Mouse (Mus musculus) stomach, embryonic 16.5 days (tissue): Measurements from ENCODE around the gene Gad2. TPM values are rescaled to one million over a fixed set of nuclear protein-coding genes. Genes with fewer than 3 reads are reported as not detected.
A peak's percentile ranks its signal among the peaks of the same experiment; 100 is the strongest.

Experiments
- ATAC-seq: fragments of 200-750 bp; cut with Nextera tagmentation; 2 replicates; pipeline ENCODE4 v1.8.0; 2017; ENCODE audit warnings: moderate number of reproducible peaks, moderate TSS enrichment; ENCODE audit not compliant: insufficient read depth, low FRiP score
- H3K27ac ChIP-seq: fragments of 300-500 bp; sonication (generic); 2 replicates; pipeline ENCODE4 v1.5.1; 2014; ENCODE audit warnings: low read length
- H3K27me3 ChIP-seq: fragments of 300-500 bp; sonication (generic); 2 replicates; pipeline ENCODE4 v1.6.1; 2014; ENCODE audit warnings: low read length, control low read depth, mixed read lengths; ENCODE audit not compliant: control insufficient read depth, insufficient read depth
- H3K36me3 ChIP-seq: fragments of 300-500 bp; sonication (generic); 2 replicates; pipeline ENCODE4 v1.6.1; 2014; ENCODE audit warnings: low read length; ENCODE audit not compliant: control insufficient read depth, insufficient read depth
- H3K4me1 ChIP-seq: fragments of 300-500 bp; sonication (generic); 2 replicates; pipeline ENCODE4 v1.6.1; 2014; ENCODE audit warnings: low read length, control low read depth, mixed read lengths; ENCODE audit not compliant: control insufficient read depth, insufficient read depth
- H3K4me2 ChIP-seq: fragments of 300-500 bp; sonication (generic); 2 replicates; pipeline ENCODE4 v1.6.1; 2014; ENCODE audit warnings: low read depth, low read length, mixed read lengths
- H3K4me3 ChIP-seq: fragments of 300-500 bp; sonication (generic); replicated peaks from 2 replicates; pipeline ENCODE4 v1.5.1; 2014; ENCODE audit warnings: mild to moderate bottlenecking, low read length
- H3K9ac ChIP-seq: fragments of 300-500 bp; sonication (generic); 2 replicates; pipeline ENCODE4 v1.6.1; 2014; ENCODE audit warnings: low read length
- H3K9me3 ChIP-seq: fragments of 300-500 bp; sonication (generic); replicated peaks from 2 replicates; pipeline ENCODE4 v1.6.1; 2016; ENCODE audit warnings: low read length, control low read depth; ENCODE audit not compliant: control insufficient read depth
- WGBS: fragments of 180-500 bp; shearing (Covaris S2); extraction: QIAGEN DNeasy Blood & Tissue Kit; methylation state at CpG from one replicate; pipeline ENCODE4 v1.1.7; 2014; 5-methylcytosine and 5-hydroxymethylcytosine counted together
- polyA plus RNA-seq: library from polyadenylated mRNA; unstranded; fragments of >200 nt; fragmentation: Nextera tagmentation; extraction: Ambion mirVana; gene quantifications from 2 replicates; pipeline ENCODE4 v1.2.1, GENCODE M21; 2015

Gene Gad2
- polyA plus RNA-seq, 1 experiment from 2014 or later: 0.06 TPM

- H3K27ac ChIP-seq: no peak overlapping the region
- WGBS: 30% methylated on average over 5 of the region's 5 CpGs
- peaks cover 46% of the 10 kb centered on the region for H3K27me3 ChIP-seq
- H3K36me3 ChIP-seq: no peaks in the 10 kb centered on the region
- no peak overlapping the region for H3K4me2 ChIP-seq
- no peak overlapping the region for H3K4me3 ChIP-seq
- H3K9me3 ChIP-seq: no peaks in the 10 kb centered on the region
- ATAC-seq: no peak
- peaks cover 7% of the 10 kb centered on the region; the same call in 1 of the 2 replicates for H3K4me1 ChIP-seq
- H3K9ac ChIP-seq: no peak overlapping the region
Measured at GRCm38 (mm10) chr2:22627819-22628432, 5.9 kb downstream of the Gad2 start.

GRCm38 (mm10) chr2:22634766-22635165, 12.8 kb downstream of the Gad2 start:
- Histone ChIP-seq H3K27me3 (no peaks in the 10 kb centered on the region), H3K4me2 (no peak overlapping the region), H3K9me3 (no peaks in the 10 kb centered on the region), H3K4me3 (no peak overlapping the region), H3K4me1 (no peaks in the 10 kb centered on the region), H3K36me3 (no peaks in the 10 kb centered on the region), H3K27ac (no peak overlapping the region), H3K9ac (no peak overlapping the region)
- 34% methylated on average over 8 of the region's 8 CpGs for WGBS
- no peak for ATAC-seq

GRCm38 (mm10) chr2:22646134-22646533, 24.1 kb downstream of the Gad2 start:
- H3K27ac ChIP-seq: no peak overlapping the region
- no peaks in the 10 kb centered on the region for H3K36me3 ChIP-seq
- H3K4me3 ChIP-seq: no peak overlapping the region
- H3K4me1 ChIP-seq: no peaks in the 10 kb centered on the region
- no peak for ATAC-seq
- H3K9ac ChIP-seq: no peak overlapping the region
- H3K9me3 ChIP-seq: no peaks in the 10 kb centered on the region
- no peak overlapping the region for H3K4me2 ChIP-seq
- no peaks in the 10 kb centered on the region for H3K27me3 ChIP-seq
- 36% methylated on average over 1 of the region's 1 CpGs for WGBS

- no peak for ATAC-seq
- WGBS: 69% methylated on average over 1 of the region's 1 CpGs
Measured at GRCm38 (mm10) chr2:22648394-22648793, 26.4 kb downstream of the Gad2 start.

GRCm38 (mm10) chr2:22651826-22652225, 29.8 kb downstream of the Gad2 start:
- ATAC-seq: no peak
- Histone ChIP-seq H3K27me3 (no peaks in the 10 kb centered on the region), H3K4me1 (no peaks in the 10 kb centered on the region), H3K4me3 (no peak overlapping the region), H3K4me2 (no peak overlapping the region), H3K9ac (no peak overlapping the region), H3K27ac (no peak overlapping the region), H3K9me3 (no peaks in the 10 kb centered on the region), H3K36me3 (no peaks in the 10 kb centered on the region)
- WGBS: 79% methylated on average over 4 of the region's 4 CpGs

More at GRCm38 (mm10) chr2:22648394-22648793, 26.4 kb downstream of the Gad2 start:
- Histone ChIP-seq H3K27me3 (no peaks in the 10 kb centered on the region), H3K9me3 (no peaks in the 10 kb centered on the region), H3K4me2 (no peak overlapping the region), H3K36me3 (no peaks in the 10 kb centered on the region), H3K4me1 (no peaks in the 10 kb centered on the region), H3K4me3 (no peak overlapping the region), H3K27ac (no peak overlapping the region), H3K9ac (no peak overlapping the region)

GRCm38 (mm10) chr2:22663731-22664130, 41.7 kb downstream of the Gad2 start:
- 71% methylated on average over 1 of the region's 1 CpGs for WGBS
- Histone ChIP-seq H3K27me3 (no peaks in the 10 kb centered on the region), H3K36me3 (no peaks in the 10 kb centered on the region), H3K27ac (no peak overlapping the region), H3K4me2 (no peak overlapping the region), H3K9me3 (no peaks in the 10 kb centered on the region), H3K4me1 (no peaks in the 10 kb centered on the region), H3K9ac (no peak overlapping the region), H3K4me3 (no peak overlapping the region)
- ATAC-seq: no peak

GRCm38 (mm10) chr2:22670415-22670814, 48.4 kb downstream of the Gad2 start:
- no peaks in the 10 kb centered on the region for H3K9me3 ChIP-seq
- no peak; the same call in 1 of the 2 replicates for ATAC-seq
- no peak overlapping the region for H3K4me3 ChIP-seq
- no peaks in the 10 kb centered on the region for H3K36me3 ChIP-seq
- H3K27me3 ChIP-seq: no peaks in the 10 kb centered on the region
- 78% methylated on average over 2 of the region's 2 CpGs for WGBS
- no peaks in the 10 kb centered on the region for H3K4me1 ChIP-seq
- H3K27ac ChIP-seq: no peak overlapping the region
- H3K4me2 ChIP-seq: no peak overlapping the region
- H3K9ac ChIP-seq: no peak overlapping the region

GRCm38 (mm10) chr2:22671348-22671747, 49.3 kb downstream of the Gad2 start:
- no peaks in the 10 kb centered on the region for H3K4me1 ChIP-seq
- no peak overlapping the region for H3K4me2 ChIP-seq
- WGBS: 36% methylated on average over 1 of the region's 1 CpGs
- no peaks in the 10 kb centered on the region for H3K9me3 ChIP-seq
- ATAC-seq: no peak
- no peak overlapping the region for H3K9ac ChIP-seq
- no peaks in the 10 kb centered on the region for H3K27me3 ChIP-seq
- H3K27ac ChIP-seq: no peak overlapping the region
- no peak overlapping the region for H3K4me3 ChIP-seq
- H3K36me3 ChIP-seq: no peaks in the 10 kb centered on the region

- peak; percentile 90 for ATAC-seq
Measured at GRCm38 (mm10) chr2:22677066-22677465, 55.1 kb downstream of the Gad2 start.

More at GRCm38 (mm10) chr2:22677066-22677465, 55.1 kb downstream of the Gad2 start:
- H3K27me3 ChIP-seq: no peaks in the 10 kb centered on the region
- no peak overlapping the region for H3K4me3 ChIP-seq
- H3K9ac ChIP-seq: no peak overlapping the region
- H3K4me2 ChIP-seq: no peak overlapping the region
- WGBS: 18% methylated on average over 8 of the region's 8 CpGs
- H3K9me3 ChIP-seq: no peaks in the 10 kb centered on the region
- H3K36me3 ChIP-seq: no peaks in the 10 kb centered on the region
- no peaks in the 10 kb centered on the region for H3K4me1 ChIP-seq
- H3K27ac ChIP-seq: peak overlapping the region; percentile 59
